Mouse (Mus musculus) forebrain, postnatal 0 days (tissue): ENCODE data around the gene Nanos2. TPM values are rescaled to one million over a fixed set of nuclear protein-coding genes. Genes with fewer than 3 reads are reported as not detected.

Experiments
- ATAC-seq: fragments of 200-750 bp; cut with Nextera tagmentation; 2 replicates; pipeline ENCODE4 v1.8.0; 2017; ENCODE audit warnings: mild to moderate bottlenecking, moderate library complexity
- DNase-seq: peaks from one replicate; pipeline ENCODE4 v3.0.0-alpha.2; 2015
- H3K27ac ChIP-seq: fragments of 300-500 bp; sonication (generic); 2 replicates; pipeline ENCODE4 v1.5.1; 2014; ENCODE audit warnings: low read depth, mild to moderate bottlenecking, antibody characterized with exemption, low read length, moderate library complexity, mixed read lengths
- H3K27me3 ChIP-seq: fragments of 300-500 bp; sonication (generic); 2 replicates; pipeline ENCODE4 v1.6.1; 2014; ENCODE audit warnings: mild to moderate bottlenecking, low read length, mixed read lengths; ENCODE audit not compliant: insufficient read depth
- H3K36me3 ChIP-seq: fragments of 300-500 bp; sonication (generic); 2 replicates; pipeline ENCODE4 v1.6.1; 2014; ENCODE audit warnings: mild to moderate bottlenecking, moderate library complexity; ENCODE audit not compliant: insufficient read depth
- H3K4me1 ChIP-seq: fragments of 300-500 bp; sonication (generic); 2 replicates; pipeline ENCODE4 v1.6.1; 2014; ENCODE audit warnings: antibody characterized with exemption; ENCODE audit not compliant: insufficient read depth
- H3K4me2 ChIP-seq: fragments of 300-500 bp; sonication (generic); 2 replicates; pipeline ENCODE4 v1.6.1; 2014; ENCODE audit warnings: low read depth, mild to moderate bottlenecking, moderate library complexity
- H3K4me3 ChIP-seq: fragments of 300-500 bp; sonication (generic); 2 replicates; pipeline ENCODE4 v1.5.1; 2014; ENCODE audit warnings: low read depth, low read length, mixed read lengths
- H3K9ac ChIP-seq: fragments of 300-500 bp; sonication (generic); 2 replicates; pipeline ENCODE4 v1.6.1; 2014; ENCODE audit warnings: mild to moderate bottlenecking
- H3K9me3 ChIP-seq: fragments of 300-500 bp; sonication (generic); 2 replicates; pipeline ENCODE4 v1.6.1; 2016; ENCODE audit warnings: low read length
- CTCF ChIP-seq: sonication (generic); IDR thresholded peaks from 2 replicates; pipeline ENCODE4 v1.5.1; 2016; ENCODE audit warnings: antibody characterized with exemption, control low read depth, low read depth
- WGBS: fragments of 180-500 bp; shearing (Covaris S2); extraction: QIAGEN DNeasy Blood & Tissue Kit; methylation state at CpG from one replicate; pipeline ENCODE4 v1.1.7; 2014; 5-methylcytosine and 5-hydroxymethylcytosine counted together
- polyA plus RNA-seq: library from polyadenylated mRNA; unstranded; fragments of >200 nt; fragmentation: Nextera tagmentation; extraction: Ambion mirVana; gene quantifications from 2 replicates; pipeline ENCODE4 v1.2.1, GENCODE M21; 2015
- total RNA-seq: library from RNA; depleted of rRNA; stranded (reverse); fragments of >200 nt; gene quantifications from 2 replicates; pipeline ENCODE4 v1.2.3, GENCODE M21; 2014

Gene Nanos2
- total and polyA plus RNA-seq, 2 experiments from 2014 or later = 0.76 to 2.0 TPM

DNA sequence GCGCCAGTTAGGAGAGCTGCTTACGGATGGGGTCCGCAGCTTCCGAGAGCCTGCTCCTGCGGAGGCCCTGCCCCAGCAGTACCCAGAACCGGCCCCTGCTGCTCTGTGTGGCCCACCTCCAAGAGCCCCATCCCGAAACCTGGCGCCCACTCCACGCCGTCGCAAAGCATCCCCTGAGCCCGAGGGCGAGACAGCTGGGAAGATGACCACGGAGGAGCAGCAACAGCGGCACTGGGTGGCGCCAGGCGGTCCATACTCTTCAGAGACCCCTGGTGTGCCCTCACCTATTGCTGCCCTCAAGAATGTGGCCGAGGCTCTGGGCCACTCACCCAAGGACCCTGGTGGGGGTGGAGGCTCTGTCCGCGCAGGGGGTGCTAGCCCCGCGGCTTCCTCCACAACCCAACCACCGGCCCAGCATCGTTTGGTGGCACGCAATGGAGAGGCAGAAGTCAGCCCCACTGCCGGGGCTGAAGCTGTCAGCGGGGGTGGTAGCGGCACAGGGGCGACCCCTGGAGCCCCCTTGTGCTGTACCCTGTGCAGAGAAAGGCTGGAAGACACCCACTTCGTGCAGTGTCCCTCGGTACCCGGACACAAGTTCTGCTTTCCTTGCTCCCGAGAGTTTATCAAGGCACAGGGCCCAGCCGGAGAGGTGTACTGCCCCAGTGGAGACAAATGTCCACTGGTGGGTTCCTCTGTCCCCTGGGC, 18.4 kb downstream of the Nanos2 start:
- peaks cover 20% of the 10 kb centered on the region for H3K4me1 ChIP-seq
- ATAC-seq (no peak), DNase-seq (no peak)
- peaks cover 17% of the 10 kb centered on the region for H3K36me3 ChIP-seq
- peak overlapping the region; percentile 82; the same call in 1 of the 2 replicates for H3K4me3 ChIP-seq
- H3K27ac ChIP-seq = no peak overlapping the region
- no peak for TF ChIP-seq CTCF
- no peak overlapping the region for H3K9ac ChIP-seq
- WGBS = 79% methylated on average over 34 of the region's 34 CpGs
- no peaks in the 10 kb centered on the region for H3K9me3 ChIP-seq
- H3K27me3 ChIP-seq = no peaks in the 10 kb centered on the region
- peak overlapping the region; percentile 95 for H3K4me2 ChIP-seq

DNA sequence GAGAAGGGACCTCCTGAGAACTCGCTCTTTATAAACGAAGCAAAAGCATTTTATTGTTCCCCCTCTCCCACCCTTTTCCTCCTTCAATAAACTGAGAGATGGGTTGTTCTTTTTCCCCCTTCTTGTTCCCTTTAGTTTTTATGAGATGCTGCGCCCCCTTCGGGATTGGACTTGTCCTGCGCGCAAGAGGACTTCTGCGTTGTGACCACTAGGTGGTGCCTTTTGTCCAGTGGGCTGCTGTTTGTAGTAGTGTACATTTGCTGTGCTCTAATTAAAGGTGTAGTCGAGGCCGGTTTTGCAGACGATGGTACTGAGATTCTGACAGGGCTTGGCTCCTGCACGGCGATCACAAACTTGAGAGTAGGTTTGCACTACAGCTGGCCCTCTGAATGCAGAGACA, 19.3 kb downstream of the Nanos2 start:
- peak; percentile 91 for DNase-seq
- Histone ChIP-seq H3K4me1 (peaks cover 20% of the 10 kb centered on the region), H3K4me3 (no peak overlapping the region), H3K4me2 (no peak overlapping the region; the same call in 1 of the 2 replicates), H3K36me3 (peaks cover 17% of the 10 kb centered on the region), H3K9me3 (no peaks in the 10 kb centered on the region), H3K9ac (no peak overlapping the region), H3K27me3 (no peaks in the 10 kb centered on the region), H3K27ac (no peak overlapping the region)
- peak; percentile 13; the same call in 1 of the 2 replicates for ATAC-seq
- WGBS = 6% methylated on average over 12 of the region's 12 CpGs
- peak; percentile 99 for TF ChIP-seq CTCF

DNA sequence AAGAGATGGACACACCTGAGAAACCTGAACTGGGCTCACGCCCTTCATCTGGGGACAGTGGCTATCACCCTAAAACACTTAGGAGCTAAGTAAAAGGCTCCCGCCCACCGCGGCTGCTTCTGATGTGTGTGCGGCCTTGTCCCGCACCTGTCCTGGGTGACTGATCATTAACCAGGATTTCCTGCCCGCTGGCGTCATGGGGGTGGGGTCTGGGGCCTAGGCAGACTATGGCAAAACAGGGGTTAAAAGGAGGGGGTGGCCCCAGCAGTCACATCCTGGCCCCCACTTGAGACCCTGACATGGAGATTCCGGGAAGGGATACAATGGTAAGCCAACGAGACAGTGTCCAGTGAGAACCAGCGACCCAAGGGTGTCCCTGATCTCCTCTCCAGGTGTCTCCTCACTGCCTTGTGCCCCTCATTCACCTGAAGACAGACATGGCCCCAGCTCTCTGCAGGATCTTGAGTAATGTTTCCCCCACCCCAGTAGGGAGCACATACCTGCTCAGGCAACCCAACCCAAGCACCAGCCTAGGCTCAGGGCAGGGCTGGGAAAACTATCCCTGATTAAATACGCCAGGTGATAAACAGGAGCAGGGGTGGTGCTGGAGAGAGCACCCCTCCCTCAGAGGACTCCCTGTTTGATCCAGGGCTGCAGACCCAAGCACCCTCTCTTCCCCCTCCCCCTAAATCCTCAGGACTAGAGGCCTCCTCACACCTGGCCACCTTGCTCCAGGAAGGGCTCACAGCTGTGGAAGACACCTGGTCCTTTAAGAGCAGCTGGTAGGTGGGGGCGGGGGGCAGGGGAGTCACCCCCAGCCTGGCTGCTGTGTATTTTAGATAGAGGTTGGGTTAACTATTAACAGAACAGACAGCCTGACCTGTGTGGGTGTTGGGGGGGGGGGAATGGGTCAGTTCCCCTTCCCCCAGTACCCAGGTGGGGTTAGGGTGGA, 20.1 kb downstream of the Nanos2 start:
- no peaks in the 10 kb centered on the region for H3K27me3 ChIP-seq
- WGBS = 80% methylated on average over 13 of the region's 13 CpGs
- H3K9me3 ChIP-seq = no peaks in the 10 kb centered on the region
- H3K4me2 ChIP-seq = no peak overlapping the region
- no peak for TF ChIP-seq CTCF
- no peak overlapping the region for H3K9ac ChIP-seq
- DNase-seq (no peak), ATAC-seq (no peak)
- H3K4me3 ChIP-seq = no peak overlapping the region
- peaks cover 17% of the 10 kb centered on the region for H3K36me3 ChIP-seq
- peaks cover 20% of the 10 kb centered on the region for H3K4me1 ChIP-seq
- no peak overlapping the region for H3K27ac ChIP-seq

DNA sequence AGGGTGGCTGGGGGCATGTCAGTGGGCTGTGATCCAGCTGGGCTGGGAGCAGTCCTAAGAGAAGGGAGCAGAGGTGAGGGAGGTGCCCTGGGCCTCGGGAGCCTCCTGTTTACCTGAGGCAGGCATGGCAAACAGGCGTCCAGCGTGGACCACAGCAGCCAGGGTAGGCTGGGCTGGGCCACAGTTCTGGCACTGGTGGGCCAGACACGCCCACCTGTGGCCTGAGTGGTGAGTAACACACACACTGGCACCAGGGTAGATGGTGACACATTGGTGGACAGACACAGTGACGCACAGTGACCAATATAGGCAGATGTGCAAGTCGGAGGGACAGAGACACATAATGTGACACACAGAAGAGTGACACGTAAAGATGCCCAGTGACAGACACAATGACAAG, 23.4 kb downstream of the Nanos2 start:
- Histone ChIP-seq H3K9ac (no peak overlapping the region), H3K4me1 (peaks cover 6% of the 10 kb centered on the region), H3K4me3 (no peak overlapping the region), H3K27ac (no peak overlapping the region), H3K4me2 (no peak overlapping the region), H3K36me3 (peaks cover 13% of the 10 kb centered on the region), H3K27me3 (no peaks in the 10 kb centered on the region), H3K9me3 (no peaks in the 10 kb centered on the region)
- 77% methylated on average over 7 of the region's 7 CpGs for WGBS
- no peak for TF ChIP-seq CTCF
- no peak for DNase-seq
- no peak for ATAC-seq

DNA sequence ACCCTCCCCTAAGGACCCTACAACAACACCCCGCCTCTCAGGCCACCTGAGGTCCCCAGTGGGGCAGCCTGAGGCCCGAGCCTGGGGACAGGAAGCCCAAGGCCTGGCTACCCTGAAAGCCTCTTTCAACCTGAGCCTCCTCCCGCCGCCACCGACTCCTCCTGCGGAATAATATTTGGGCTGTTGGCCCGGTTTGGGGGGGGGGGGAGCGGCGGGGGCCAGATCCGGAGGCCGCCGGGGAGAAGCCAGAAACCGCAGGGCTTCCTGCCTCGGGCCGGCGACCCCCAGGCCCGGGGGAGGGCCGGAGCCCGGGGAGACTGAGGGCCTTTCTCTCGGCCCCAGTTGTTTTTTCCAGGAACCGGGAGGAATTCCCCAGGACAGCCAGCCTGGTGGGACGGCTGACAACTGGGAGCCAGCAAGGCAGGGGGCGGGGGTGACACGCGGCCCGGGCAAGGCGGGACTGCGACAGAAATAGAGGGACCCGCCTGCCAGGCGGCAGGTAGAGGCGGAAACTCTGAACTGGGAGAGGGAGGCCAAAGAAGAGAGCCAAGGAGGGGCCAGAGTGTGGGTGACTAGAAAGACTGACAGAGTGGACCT, 24.9 kb downstream of the Nanos2 start:
- no peak for TF ChIP-seq CTCF
- Histone ChIP-seq H3K4me1 (no peaks in the 10 kb centered on the region), H3K4me3 (peak overlapping the region; percentile 12; the same call in 1 of the 2 replicates), H3K9ac (peak overlapping the region; percentile 40), H3K27me3 (no peaks in the 10 kb centered on the region), H3K4me2 (peak overlapping the region; percentile 39), H3K9me3 (no peaks in the 10 kb centered on the region), H3K27ac (no peak overlapping the region), H3K36me3 (0 out of 2 replicates have a peak, but pooled peaks cover 3% of the 10 kb centered on the region)
- no peak for ATAC-seq
- 6% methylated on average over 26 of the region's 31 CpGs for WGBS
- no peak for DNase-seq

DNA sequence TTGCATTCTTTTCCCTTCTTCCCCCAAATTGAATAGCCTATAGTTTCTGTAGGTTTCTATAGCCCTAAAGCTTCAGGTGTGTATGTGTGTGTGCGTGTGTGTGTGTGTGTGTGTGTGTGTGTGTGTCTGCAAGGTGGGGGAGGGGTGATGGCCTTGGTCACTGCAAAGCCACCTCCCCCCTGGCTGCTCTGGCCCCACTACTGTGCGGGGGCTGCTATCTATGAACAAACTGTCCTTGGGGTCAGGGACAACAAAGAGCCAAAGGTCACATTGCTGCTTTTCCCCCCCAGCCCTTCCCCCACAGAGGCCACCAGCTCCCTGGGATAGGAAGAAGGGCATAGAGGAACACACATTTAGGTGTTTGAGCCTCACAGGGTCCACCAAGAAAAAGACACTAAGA, 25.7 kb downstream of the Nanos2 start:
- H3K4me1 ChIP-seq = no peaks in the 10 kb centered on the region
- H3K4me3 ChIP-seq = no peak overlapping the region
- no peaks in the 10 kb centered on the region for H3K36me3 ChIP-seq
- H3K27ac ChIP-seq = no peak overlapping the region
- 59% methylated on average over 2 of the region's 2 CpGs for WGBS
- no peak overlapping the region for H3K9ac ChIP-seq
- TF ChIP-seq CTCF = no peak
- ATAC-seq (no peak), DNase-seq (no peak)
- H3K9me3 ChIP-seq = no peaks in the 10 kb centered on the region
- no peak overlapping the region for H3K4me2 ChIP-seq
- H3K27me3 ChIP-seq = no peaks in the 10 kb centered on the region
